Mouse (Mus musculus) right cerebral cortex, postnatal 25 days (tissue): ENCODE results near the gene Gtf3c4.

Source experiments
- DNase-seq: peaks from one replicate; pipeline ENCODE4 v3.0.0; 2022

Gtf3c4 gene

GRCm38 (mm10) chr2:28840222-28840951, at the start of gene Gtf3c4, which contains the start of gene Ddx31:
TSS of gene Gtf3c4 (minus strand) at chr2:28840360.
TSS of gene Ddx31 (plus strand) at chr2:28840406.
- DNase-seq: peak; percentile 94

- no peak for DNase-seq
These were observed 44.8 kb upstream of the Gtf3c4 start for GRCm38 (mm10) chr2:28884914-28885313.

- DNase-seq: no peak
These were observed 42.8 kb upstream of the Gtf3c4 start for GRCm38 (mm10) chr2:28882826-28883485.

- DNase-seq: no peak
These were observed 41.9 kb upstream of the Gtf3c4 start for GRCm38 (mm10) chr2:28882047-28882446.

- no peak for DNase-seq
These were observed 41.1 kb upstream of the Gtf3c4 start for GRCm38 (mm10) chr2:28881275-28881674.

- DNase-seq: no peak
These were observed 35.4 kb upstream of the Gtf3c4 start for GRCm38 (mm10) chr2:28875554-28875953.

GRCm38 (mm10) chr2:28867495-28867894, 27.3 kb upstream of the Gtf3c4 start:
- no peak for DNase-seq

GRCm38 (mm10) chr2:28863857-28864256, 23.7 kb upstream of the Gtf3c4 start:
- DNase-seq: no peak

- DNase-seq: no peak
These were observed 20.7 kb upstream of the Gtf3c4 start for GRCm38 (mm10) chr2:28860678-28861423.

GRCm38 (mm10) chr2:28859303-28859702, 19.1 kb upstream of the Gtf3c4 start:
- no peak for DNase-seq

GRCm38 (mm10) chr2:28855773-28856172, 15.6 kb upstream of the Gtf3c4 start:
- DNase-seq: no peak

- no peak for DNase-seq
These were observed 12.4 kb upstream of the Gtf3c4 start for GRCm38 (mm10) chr2:28852594-28852993.

GRCm38 (mm10) chr2:28848879-28849278, 8.7 kb upstream of the Gtf3c4 start:
- no peak for DNase-seq

GRCm38 (mm10) chr2:28842042-28842441, 1.9 kb upstream of the Gtf3c4 start:
- DNase-seq: no peak

- DNase-seq: no peak
These were observed 499 bp downstream of the Gtf3c4 start for GRCm38 (mm10) chr2:28839501-28840221.

GRCm38 (mm10) chr2:28836181-28836940, 3.8 kb downstream of the Gtf3c4 start:
- DNase-seq: no peak

- DNase-seq: no peak
These were observed 10.9 kb downstream of the Gtf3c4 start for GRCm38 (mm10) chr2:28829265-28829664.

- peak; percentile 23 for DNase-seq
These were observed 21.3 kb downstream of the Gtf3c4 start for GRCm38 (mm10) chr2:28818866-28819265.

- DNase-seq: no peak
These were observed 29.7 kb downstream of the Gtf3c4 start for GRCm38 (mm10) chr2:28810260-28811013.

GRCm38 (mm10) chr2:28808841-28809240, 31.3 kb downstream of the Gtf3c4 start:
- DNase-seq: no peak

- DNase-seq: no peak
These were observed 36.8 kb downstream of the Gtf3c4 start for GRCm38 (mm10) chr2:28803406-28803805.
